Mouse (Mus musculus): Measurements from ENCODE around the gene Fam241a.

Fam241a gene

DNA sequence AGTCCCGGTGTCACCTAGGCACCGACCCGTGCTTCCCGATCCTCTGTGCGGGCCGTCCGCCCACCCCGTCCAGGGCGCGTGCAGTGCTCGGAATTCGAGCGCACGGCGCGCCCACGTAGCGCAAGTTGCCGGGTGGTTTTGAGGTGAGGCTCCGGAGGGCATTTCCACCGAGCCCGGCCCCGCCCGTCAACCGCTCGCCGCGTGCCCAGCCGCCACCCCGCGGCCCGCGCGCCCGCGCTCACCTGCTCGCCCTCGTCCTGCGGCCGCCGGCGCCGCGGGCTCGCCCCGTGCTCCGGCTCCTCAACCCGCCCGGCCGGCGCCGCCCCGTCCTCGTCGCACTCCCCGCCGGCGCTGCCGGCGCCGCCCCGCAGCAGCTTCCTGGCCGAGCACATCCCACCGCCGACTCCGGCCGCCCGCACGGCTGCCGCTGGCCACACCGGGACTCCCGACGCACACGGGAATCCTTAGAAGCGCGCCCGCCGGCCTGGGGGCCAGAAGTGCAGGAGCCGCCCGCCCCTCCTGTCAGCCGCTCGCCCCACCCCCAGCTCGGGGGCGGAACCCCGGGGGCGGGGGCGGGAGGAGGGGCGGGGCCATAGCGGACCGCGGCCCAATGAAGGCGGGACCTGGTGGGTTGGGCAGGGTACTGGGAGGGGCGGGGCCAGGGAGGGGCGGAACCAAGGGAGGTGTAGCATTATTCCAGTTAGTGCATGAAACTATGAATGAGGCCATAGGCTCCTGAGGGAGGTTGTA, at the start of gene Fam241a:
TSS of gene Fam241a (minus strand) at position 533 of the 750 bp plus-strand sequence.
- peak; percentile 82 for DNase-seq

DNA sequence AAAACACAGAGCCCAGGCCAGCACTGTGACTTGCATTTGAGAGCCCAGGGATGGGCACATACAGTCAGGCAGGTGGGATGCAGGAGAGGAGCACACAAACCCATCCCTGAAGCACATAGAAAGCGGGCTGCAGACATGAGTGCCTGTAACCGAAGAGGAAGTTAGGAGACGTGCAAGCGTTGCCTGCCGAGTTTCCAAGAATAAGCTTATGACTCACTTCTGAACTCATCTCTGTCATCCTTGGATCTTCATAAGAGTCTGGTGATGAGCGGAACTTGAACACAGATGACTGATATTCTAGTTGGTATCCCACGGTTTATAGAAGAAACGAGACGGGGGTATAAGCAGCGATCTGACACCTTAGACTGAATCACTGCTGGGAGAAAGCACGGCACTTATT, 36.3 kb upstream of the Fam241a start:
- DNase-seq: no peak

DNA sequence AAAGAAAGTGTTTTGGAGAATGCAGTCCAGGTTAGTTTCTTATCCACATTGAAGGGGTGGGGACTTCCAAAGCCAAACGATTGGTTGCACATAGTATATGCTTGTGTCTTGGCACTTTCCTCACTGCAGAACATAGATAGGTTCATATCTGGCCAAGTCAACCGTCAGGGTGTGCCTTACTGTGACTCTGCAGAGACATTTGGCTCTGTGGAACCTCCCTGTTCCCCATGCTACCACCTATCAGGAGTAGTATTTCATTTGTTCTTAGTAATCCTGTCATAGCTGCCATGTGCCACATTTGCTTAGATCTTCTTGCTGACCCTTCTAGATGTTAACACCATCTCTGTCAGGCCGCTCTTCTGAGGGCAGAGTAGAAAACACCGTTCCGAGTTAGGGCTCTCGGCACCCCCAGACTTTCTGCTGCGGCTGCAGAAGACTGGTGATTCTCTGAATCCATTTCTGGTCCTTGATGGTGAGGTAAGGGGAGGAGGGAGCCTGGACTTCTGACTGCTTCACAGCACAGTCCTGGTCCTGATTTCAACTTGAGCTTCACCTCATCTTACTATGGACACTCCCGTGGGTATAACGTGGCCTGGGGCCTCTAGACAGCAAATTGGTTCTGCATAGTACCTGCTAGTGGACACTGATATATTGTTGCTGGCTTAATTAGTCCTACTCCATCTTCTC, 34.3 kb upstream of the Fam241a start:
- no peak for DNase-seq

DNA sequence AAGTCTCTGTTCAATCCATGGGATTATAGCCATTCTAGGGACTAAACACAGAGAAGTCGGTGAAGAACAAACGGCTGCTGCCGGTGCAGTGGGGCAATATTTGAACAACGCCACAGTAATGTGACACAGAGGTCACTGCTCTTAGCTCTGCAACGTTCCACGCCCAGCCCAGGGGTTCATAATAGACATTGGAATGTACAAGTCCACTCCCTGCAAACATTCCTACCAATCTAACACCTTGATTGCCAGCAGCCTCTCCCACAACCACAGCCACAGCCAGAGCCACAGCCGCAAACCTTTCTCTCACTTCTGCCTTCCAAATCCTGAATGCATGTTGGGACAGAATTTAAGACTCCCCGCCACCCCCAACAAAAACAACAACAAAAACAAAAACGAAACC, 33.8 kb upstream of the Fam241a start:
- no peak for DNase-seq

DNA sequence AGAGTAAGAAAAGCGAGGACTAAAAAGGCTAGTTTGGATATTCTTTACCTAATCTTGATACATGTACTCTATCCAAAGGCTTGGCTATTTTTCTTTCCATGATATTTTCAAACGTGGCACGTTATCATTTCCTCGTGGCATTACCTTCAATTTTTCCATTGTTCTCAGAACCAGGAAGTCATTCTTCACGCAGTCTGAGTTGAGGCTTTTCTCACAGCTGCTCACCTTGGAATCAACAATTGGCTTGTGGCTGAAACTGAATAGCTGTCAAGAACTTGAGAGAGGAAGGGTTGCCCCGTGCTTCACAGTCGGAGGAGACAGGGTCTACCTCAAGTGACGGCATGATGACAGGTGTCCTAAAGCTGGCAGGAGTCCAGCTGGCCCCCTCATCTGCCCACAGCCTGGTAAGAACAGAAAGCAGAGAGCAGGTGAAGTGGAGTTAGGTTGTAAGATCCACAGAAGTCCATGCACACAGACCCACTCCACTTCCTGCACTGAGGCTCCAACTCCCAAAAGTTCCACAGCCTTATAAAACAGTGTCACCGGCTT, 30.6 kb upstream of the Fam241a start:
- no peak for DNase-seq

DNA sequence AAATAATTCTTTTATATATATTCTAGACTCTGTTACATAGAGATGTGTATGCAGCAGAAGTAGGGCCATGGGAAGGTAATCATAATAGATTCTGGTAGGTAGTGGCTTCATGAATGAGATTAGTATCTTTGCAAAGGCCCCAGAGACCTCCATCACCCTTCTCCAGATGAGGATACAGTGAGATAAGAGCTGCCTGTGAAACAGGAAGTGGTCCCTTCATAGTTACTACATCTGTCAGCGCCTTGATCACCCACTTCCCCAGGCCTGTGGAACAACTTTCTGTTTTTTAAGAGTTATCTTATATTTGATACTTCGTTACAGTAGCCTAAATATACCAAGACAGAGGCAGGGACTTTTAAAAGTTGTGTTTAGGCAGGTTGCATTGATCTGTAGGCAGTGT, 28.3 kb upstream of the Fam241a start:
- no peak for DNase-seq

DNA sequence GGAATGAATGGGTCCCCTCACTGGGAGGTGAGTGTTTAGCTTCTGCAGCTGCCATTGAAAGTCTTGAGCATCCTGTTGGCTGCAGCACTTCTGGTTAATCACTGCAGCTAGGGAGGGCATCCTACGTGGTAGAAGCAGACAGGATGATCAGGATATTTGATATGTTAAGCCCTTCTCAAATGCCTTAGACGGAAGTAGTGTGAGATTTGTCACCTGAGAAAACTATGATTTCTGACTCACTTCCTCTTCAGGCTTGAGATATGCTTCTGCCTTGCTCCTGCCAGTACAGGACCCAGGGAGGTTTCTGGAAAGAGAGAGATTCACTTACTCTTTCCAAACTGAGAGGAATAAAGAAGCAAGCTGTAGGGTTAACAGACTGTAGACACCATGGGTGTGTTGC, 27.1 kb upstream of the Fam241a start:
- no peak for DNase-seq

DNA sequence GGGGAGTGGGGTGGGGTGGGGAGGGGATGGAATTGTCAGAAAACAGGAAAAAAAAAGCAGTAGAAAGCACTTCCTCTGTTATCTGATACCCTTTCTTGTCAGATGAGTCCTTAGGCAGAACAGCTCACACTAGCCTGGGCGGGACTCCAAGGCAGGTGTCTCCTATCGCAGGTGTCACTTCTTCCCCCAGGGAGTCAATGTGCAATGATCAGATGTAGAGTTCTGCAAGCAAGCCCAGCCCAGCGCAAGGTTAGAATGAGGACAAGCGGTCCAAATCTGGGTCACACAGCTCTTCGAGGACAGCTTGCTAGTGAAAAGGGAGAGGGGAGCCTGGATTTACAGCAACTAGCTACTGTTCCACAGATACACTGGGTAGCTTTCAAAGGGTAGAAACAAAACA, 26.0 kb upstream of the Fam241a start:
- DNase-seq: peak; percentile 31

DNA sequence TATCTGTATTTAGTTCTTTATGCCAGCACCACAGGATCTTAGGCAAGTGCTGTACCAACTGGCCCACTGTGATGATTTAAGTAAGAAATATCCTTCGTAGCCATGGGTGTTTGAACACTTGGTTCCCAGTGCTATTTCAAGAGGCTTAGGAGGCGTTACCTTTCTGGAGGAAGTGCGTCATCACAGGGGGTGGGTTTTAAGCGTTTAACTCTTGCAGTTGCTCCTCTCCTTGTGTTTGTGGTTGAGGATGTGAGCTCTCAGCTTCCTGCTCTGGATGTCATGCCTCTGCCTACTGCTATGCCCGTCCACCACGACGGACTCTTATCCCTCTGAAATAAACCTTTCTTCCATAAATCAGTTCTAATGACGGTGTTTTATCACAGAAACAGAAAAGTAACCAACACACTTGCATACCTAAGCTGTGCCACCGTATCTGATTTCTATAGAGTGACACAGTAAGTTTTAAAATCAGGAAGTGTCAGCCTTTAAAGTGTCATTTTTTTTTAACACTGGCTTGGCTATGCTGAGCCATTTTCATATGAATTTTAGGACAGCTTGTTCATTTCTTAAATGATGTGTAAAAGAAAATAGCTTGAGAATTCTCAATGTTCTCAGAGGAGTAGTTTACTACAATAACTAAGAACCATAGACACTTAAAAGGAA, 22.0 kb upstream of the Fam241a start:
- DNase-seq: no peak

DNA sequence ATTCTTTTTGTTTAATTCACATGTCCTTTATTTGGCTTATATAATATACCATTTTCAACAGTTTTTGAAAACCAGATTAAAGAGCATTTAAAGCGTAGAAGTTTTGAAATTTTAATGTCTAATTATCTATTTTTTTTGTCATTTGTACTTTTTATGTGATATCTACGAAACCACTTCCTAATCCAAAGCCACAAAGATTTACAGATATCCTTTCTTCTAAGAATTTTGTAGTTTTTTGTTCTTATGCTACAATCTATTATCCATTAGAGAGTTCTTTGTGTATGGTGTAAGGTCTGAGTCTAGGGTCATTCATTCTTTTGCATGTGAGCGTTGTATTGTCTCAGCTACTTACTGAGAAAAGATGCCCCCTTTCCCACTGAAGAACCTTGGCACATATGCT, 21.4 kb upstream of the Fam241a start:
- DNase-seq: no peak

DNA sequence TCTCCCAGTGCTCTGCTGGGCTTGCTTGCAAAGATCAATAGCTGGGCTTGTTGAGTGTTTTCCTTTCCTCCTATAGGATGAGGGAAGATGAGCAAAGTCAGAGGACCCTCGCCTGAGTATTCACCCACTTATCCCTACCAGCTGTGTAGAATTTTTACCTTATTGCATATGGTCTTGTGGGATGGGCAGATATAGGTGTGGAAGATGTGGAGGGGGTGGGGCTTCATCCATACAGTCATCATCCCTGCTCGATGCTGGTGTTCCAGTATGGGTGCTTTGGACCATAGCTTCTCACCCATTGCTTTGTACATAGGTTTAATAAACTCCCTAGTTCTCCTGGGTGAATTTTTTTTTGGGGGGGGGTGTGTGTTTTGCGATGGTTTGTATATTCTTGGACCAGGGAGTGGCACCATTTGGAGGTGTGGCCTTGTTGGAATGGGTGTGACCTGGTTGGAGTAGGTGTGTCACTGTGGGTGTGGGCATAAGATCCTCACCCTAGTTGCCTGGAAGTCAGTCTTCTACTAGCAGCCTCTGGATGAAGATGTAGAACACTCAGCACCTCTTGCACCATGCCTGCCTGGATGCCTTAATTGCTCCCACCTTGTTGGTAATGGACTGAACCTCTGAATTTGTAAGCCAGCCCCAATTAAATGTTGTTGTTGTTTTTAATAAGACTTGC, 19.7 kb upstream of the Fam241a start:
- no peak for DNase-seq

DNA sequence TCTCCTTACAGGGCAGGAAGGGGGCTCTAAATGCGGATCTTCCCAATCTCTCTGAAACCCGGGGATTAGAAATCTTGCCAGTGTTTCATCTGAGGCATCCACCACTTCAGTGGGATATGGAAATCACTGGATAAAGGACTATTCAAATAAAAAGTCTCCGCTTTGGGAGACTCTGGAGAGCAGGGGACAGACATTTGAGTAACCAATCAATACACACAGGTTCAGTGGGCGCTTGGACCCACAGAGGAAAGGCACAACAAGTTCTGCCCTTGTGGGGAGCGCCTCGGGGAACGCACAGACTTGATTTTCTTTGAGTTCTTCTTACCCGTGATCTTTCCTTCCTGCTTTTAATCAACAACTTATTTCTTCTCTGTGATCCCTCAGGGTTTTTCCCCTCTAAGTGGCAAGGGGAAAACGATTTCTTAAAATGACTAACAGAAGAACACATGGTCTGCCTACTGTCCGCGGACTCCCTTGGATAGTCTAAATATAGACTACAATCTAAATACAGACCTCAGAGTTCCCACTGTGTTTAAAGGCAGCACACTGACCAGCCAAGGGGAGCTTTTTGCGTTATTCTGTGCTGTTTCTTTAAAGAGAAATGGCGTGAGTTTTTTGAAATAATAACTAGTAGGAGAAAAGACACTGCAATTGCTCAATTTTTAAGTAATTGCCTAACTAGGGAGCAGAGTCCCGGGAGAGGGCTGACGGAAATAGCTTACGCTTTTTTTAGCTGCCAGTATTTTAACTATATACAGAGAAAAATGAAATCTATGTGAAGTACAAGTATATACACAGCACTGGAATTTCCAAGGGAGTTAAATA, 18.0 kb upstream of the Fam241a start:
- DNase-seq: no peak

DNA sequence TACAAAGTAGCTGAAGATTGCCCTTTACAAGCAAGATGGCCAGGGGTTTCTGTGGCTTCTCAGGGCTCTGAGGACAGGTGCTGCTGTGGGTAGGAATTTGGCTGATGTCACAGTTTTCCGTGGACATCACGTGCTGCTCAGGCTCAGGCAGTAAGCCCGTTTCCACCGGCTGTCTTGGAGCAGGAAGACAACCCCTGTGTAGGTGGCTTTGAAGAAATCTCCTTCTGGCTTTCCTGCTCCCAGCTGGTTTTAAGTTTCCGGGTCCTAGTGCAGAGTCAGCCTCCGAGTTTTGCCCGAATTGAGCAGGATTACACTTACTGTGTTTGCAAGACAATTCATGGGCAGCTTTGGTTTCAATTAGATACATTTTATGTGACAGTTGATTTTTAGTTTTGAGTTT, 13.8 kb upstream of the Fam241a start:
- no peak for DNase-seq

DNA sequence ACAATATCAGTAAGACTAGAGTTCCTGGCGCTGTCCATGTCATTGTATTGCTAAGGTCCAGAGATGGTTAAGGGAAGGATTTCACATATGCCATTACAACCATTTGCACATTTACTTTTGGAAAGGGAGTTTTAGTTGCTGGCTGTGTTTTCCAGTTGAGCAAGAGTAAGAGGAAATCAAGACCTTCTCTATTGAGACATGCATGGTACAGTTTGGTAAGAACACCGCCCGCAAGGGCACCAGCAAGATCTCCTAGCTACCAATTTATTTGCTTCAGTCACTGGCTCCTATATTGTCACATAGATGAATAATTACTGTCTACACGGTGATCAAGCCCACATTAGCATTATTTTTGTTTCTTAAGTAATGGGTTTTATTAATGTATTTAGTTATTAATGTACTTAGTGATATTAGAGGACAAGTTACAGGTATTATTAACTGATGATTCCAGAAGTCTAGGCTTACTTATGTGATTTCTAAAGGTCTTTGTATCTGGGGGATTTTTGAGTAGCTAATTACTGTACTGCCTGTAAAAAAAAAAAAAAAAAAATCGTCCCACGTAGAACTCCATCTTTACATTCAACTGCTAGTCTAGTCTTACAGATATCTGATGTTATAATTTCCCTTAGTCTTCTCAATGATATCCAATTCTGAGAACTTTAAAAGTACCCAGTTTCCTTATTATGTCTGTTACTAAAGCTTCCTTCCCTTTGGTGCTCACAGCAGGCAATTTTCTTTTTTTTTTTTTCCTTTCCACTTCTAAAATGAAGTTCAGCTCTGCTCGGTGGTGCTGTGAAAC, 944 bp downstream of the Fam241a start:
- DNase-seq: no peak

DNA sequence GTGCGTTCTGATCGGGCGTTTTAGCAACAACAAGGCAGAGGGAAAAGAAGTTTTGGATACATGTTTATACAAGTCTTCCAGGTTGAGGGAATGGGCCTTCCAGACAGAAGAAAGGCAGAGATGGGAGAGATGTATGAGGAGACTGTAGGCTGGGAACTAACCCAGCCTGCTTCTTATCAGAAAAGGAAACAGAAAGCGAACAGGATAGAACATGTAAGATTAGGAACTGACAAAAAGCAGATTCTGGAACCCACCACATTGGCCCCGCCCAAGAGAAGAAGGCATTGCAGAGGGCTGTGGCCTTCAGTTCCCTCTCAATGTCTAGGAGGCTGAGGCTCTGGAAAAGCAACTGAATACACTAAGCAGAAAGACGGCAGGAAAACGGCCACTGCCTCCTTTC, 2.2 kb downstream of the Fam241a start:
- DNase-seq: no peak

DNA sequence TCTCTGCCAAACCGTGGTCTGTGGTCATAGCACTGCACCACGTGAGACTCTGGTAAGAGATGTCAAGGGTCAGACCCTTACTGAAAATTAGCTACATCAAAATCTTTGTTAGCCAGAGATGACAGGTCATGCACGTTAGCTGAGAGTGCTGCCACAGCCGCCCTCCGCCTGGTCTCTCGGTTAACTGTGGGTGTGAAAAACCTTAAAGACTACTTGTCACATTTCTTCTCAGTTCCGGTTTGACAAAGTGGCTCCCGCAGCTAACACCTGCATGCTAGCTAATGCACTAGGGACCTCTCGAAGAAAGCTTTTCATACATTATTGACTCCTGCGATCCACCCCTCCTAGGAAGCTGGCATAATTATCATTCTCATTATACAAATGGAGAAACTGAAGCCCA, 4.2 kb downstream of the Fam241a start:
- no peak for DNase-seq

DNA sequence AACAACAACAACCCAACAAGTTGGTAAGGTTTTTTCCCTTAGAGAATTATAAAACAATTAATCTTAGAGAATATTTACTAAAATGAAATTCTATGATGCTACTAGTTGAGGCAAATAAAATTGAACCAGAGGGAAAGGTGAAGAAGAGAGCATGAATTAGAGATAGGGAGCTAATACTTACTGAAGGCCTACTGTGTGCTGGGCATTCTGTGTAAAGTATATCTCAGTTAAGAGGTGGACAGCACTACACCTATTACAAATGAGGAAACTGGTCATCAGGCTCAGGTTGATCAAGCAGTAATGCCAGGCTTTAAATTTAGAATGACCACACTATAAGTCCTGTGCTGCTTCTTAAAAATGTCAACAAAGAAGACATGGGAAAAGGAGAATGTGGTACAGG, 6.1 kb downstream of the Fam241a start:
- no peak for DNase-seq

DNA sequence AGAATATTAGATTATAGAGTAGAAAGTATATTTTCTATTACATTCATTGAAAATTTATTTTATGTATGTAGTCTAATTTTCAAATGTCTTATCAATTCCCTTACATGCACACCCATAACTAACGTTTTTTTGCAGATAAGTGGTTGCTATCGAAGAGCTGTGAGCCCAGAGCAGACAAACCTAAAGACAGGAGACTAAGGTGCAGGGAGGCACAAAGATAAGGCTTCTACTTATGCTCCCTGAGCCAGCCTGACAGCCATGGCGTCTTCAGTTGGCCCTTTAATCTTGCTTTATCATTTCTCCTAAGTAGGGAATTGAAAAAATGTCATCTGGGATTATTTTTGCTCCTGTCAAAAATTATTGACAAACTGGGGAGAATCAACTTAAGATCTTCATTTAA, 6.6 kb downstream of the Fam241a start:
- DNase-seq: no peak

DNA sequence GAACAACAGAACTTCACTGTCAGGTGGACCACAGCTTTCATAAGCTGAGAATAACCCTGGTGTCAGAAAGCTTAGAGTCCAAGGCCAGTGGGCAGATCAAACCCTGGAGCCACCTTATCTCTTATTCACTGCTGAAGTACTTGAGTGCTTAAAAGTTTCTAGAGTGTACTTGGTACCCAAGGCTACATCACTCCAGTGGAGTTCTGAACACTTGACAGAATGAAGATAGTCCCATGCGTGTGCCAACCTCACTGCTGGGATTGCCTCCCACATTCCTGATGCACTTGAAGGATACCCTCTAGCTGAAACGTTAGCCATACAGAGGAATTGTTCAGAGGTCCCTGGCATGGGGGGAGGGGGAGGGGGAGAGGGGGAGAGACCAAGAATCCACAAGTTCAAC, 14.4 kb downstream of the Fam241a start:
- DNase-seq: no peak

DNA sequence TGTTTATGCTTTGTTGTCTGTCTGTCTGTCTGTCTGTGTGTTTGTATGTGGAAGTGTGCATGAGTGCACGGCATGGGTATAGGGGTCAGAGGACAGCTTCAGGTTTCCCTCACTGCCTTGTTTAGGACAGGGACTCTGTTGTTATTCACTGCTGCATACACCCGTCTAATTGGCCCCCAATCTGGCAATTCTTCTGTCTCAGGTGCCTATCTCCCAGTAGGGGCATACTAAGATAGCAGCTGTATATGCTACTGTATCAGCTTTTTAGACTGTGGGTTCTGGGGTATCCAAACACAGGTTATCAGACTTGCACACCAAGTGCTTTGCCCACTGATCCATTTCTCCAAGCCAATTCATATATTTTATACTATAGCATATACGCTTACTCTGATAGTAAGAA, 16.2 kb downstream of the Fam241a start:
- no peak for DNase-seq

DNA sequence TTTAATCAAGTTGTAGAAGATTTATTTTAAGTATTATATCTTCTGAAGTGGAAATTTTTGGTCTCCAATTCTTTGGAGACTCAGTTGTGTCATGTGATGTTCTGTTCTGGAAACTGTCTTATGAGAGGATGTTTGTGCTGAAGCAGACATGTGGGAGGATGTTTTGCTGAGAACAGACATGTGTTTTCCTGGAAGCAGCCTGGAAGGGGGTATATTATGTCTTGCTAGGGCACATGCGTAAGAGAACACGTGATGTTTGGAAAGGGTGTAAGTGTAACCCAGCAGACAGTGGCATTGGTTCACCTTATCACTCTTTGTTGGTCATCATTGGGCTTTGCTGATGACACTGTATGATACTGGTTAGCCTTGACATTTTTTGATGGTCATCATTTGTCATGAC, 20.6 kb downstream of the Fam241a start:
- DNase-seq: no peak

DNA sequence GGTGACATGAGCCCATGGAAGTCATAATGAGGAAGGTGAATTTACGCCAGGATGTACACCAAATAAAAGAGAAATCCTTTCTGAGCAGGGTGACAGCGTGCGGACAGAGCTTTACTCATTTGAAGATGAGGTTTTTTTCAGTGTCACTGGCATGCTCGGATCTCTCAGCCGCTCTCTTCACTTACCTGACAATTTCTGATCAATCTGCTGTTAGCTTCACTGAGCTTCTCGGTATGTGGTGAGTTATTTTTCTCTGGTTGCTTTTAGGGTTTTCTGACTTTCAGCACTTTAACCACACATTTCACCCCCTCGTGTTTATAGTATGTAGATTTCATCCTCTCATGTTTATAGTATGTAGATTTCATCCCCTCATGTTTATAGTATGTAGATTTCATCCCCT, 21.1 kb downstream of the Fam241a start:
- DNase-seq: no peak
